Mouse (Mus musculus) bone marrow, adult 2 months (tissue): ENCODE data around the gene Pappa2.

Experiments
- CTCF ChIP-seq: fragments of 200-500 bp; IDR thresholded peaks from 2 replicates; pipeline ENCODE4 v1.5.1; 2011; ENCODE audit warnings: low read length, control low read depth; ENCODE audit not compliant: control insufficient read depth, insufficient read depth
- POLR2A ChIP-seq: fragments of 200-500 bp; IDR thresholded peaks from 2 replicates; pipeline ENCODE4 v1.6.1; 2011; ENCODE audit warnings: low read depth, mild to moderate bottlenecking, control low read depth, low read length, borderline replicate concordance; ENCODE audit not compliant: control insufficient read depth

DNA sequence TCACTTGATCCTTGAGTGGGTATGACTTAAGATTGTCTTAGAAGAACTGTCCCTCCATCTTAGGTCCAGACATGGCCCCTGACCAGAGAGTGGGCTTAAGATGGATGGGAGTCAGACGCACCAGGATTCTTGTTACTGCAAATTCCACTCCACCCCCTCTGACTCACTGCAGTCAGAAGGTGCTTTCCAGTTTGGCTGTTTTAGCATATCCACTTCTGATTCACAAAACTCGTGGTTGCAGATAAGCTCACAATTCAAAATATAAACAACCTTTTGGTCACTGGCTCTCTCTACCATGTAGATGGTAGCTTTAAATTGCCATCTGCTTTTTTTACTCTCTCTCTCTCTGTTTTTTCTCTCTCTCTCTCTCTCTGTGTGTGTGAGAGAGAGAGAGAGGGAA lies 214.4 kb downstream of the Pappa2 start:
- TF ChIP-seq POLR2A (no peak), CTCF (no peak)
